Mouse (Mus musculus) monocyte, adult 2 months (primary cell): ENCODE measurements at regions not wholly inside any gene's neighbourhood (a gene's known extent, or its start where the extent isn't known, plus 50 kb on each side); places are given as distances from the start of the nearest gene placed in this dataset.

ENCODE experiments used
- DNase-seq, 2 experiments: peaks; one replicate each; pipeline ENCODE4 v3.0.0; 2022; ENCODE audit warnings: low spot score in 2 of 2, low read depth in 1 of 2

GRCm38 (mm10) chr5:102287131-102287530 lies 194.1 kb upstream of the Arhgap24 start:
- DNase-seq: no peak

GRCm38 (mm10) chr5:102290866-102291265 lies 190.3 kb upstream of the Arhgap24 start:
- no peak for DNase-seq

- no peak for DNase-seq
Observed at GRCm38 (mm10) chr5:102295564-102295963, 185.6 kb upstream of the Arhgap24 start.

GRCm38 (mm10) chr5:102306309-102306708 lies 174.9 kb upstream of the Arhgap24 start:
- no peak for DNase-seq

GRCm38 (mm10) chr5:102306718-102307117 lies 174.5 kb upstream of the Arhgap24 start:
- DNase-seq: no peak

- DNase-seq: no peak
Observed at GRCm38 (mm10) chr5:102311570-102311969, 169.6 kb upstream of the Arhgap24 start.

- no peak for DNase-seq
Observed at GRCm38 (mm10) chr5:102328197-102328784, 152.9 kb upstream of the Arhgap24 start.

GRCm38 (mm10) chr5:102333894-102334293 lies 147.3 kb upstream of the Arhgap24 start:
- no peak for DNase-seq

GRCm38 (mm10) chr5:102334442-102335197 lies 146.6 kb upstream of the Arhgap24 start:
- no peak for DNase-seq

GRCm38 (mm10) chr5:102366481-102366880 lies 114.7 kb upstream of the Arhgap24 start:
- no peak for DNase-seq

- DNase-seq: no peak
Observed at GRCm38 (mm10) chr5:102373309-102373971, 107.8 kb upstream of the Arhgap24 start.

GRCm38 (mm10) chr5:102373972-102374755 lies 107.0 kb upstream of the Arhgap24 start:
- no peak for DNase-seq

- no peak for DNase-seq
Observed at GRCm38 (mm10) chr5:102375339-102375738, 105.9 kb upstream of the Arhgap24 start.

GRCm38 (mm10) chr5:102393941-102394340 lies 87.2 kb upstream of the Arhgap24 start:
- DNase-seq: no peak

- no peak for DNase-seq
Observed at GRCm38 (mm10) chr5:102395608-102396146, 85.5 kb upstream of the Arhgap24 start.

- DNase-seq: no peak
Observed at GRCm38 (mm10) chr5:102399006-102399405, 82.2 kb upstream of the Arhgap24 start.

GRCm38 (mm10) chr5:102417642-102418041 lies 63.5 kb upstream of the Arhgap24 start:
- no peak for DNase-seq

GRCm38 (mm10) chr5:102419089-102419488 lies 62.1 kb upstream of the Arhgap24 start:
- no peak for DNase-seq

GRCm38 (mm10) chr5:102424636-102425242 lies 56.5 kb upstream of the Arhgap24 start:
- no peak for DNase-seq

- no peak for DNase-seq
Observed at GRCm38 (mm10) chr5:102428310-102428709, 52.9 kb upstream of the Arhgap24 start.
